8 mouse cellular contexts compared by ENCODE assay signal in the genomic region with DNA sequence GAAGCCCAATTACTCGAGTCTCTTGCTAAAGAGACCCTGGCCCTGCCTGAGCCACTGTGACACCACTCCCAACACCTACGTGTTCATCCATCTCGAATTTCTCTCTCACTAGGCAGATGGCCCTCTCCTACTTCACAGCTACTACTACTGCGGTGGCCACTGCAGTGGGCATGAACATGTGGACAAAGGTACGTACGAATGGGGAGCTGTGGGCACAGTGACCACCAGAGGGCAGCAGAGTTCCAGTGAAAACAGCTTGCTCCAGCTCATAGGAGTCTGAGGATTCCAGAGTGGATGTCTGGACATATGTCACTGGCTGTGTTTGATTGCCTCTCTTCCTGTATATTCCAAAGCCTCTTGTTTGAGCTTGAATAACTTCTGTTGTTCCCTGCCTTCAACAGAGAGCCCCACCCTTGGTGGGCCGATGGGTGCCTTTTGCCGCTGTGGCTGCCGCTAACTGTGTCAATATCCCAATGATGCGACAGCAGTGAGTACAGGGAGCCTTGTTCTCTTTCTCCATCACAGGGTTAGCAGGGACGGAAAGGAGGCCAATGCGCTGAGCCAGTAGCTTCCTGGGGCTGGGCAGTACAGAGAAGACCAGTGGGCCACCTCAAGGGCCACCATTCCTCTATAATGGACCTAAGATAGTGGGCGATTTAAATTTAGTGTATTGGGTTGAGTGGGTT. TPM values are rescaled to one million over a fixed set of nuclear protein-coding genes. Genes with fewer than 3 reads are reported as not detected.
A peak's percentile ranks its signal among the peaks of the same experiment; 100 is the strongest.
DNase-seq lines count a peak whose midpoint lies in the region; ATAC-seq lines count a peak whose summit lies in the region.

No protein-coding gene starts in this region.

- H3K27ac ChIP-seq in hindbrain, embryonic 14.5 days, result no peak overlapping the region

- H3K4me1 ChIP-seq in hindbrain, embryonic 14.5 days (replicated peaks; ENCODE audit: control insufficient read depth, insufficient read depth, low read length), result no peaks in the 10 kb centered on the region

- no peak overlapping the region for H3K9ac ChIP-seq in hindbrain, embryonic 14.5 days

- H3K36me3 ChIP-seq in hindbrain, embryonic 14.5 days (replicated peaks; ENCODE audit: control insufficient read depth, insufficient read depth), result peaks cover 37% of the 10 kb centered on the region

- H3K9me3 ChIP-seq in hindbrain, embryonic 14.5 days (ENCODE audit: control insufficient read depth, low read length), result no peaks in the 10 kb centered on the region

- H3K4me3 ChIP-seq in hindbrain, embryonic 14.5 days (replicated peaks; ENCODE audit: low read length), result no peak overlapping the region

- WGBS in hindbrain, embryonic 14.5 days, result 59% methylated on average over 13 of the region's 13 CpGs

- peak; percentile 66; the same call in 1 of the 2 replicates for ATAC-seq in hindbrain, embryonic 14.5 days (ENCODE audit: low FRiP score)
- peak; percentile 88 for ATAC-seq in megakaryocyte, adult 5-6 weeks (ENCODE audit: poor library complexity, severe bottlenecking)

- no peaks in the 10 kb centered on the region for H3K27me3 ChIP-seq in hindbrain, embryonic 14.5 days (ENCODE audit: control insufficient read depth, insufficient read depth, low read length)

- H3K4me2 ChIP-seq in hindbrain, embryonic 14.5 days (replicated peaks), result no peak overlapping the region

- peak; percentile 68 for DNase-seq in Muller cell, postnatal 12 days (ENCODE audit: inconsistent ontology term)
- peak; percentile 88 for DNase-seq in cerebellum, adult 8-10 months
- DNase-seq in frontal cortex, adult 2 months (ENCODE audit: extremely low spot score in 1 of 2, low spot score in 1 of 2), result peak; percentile 47 to 92
- DNase-seq in hindbrain, embryonic 14.5 days (ENCODE audit: low spot score), result peak; percentile 92
- DNase-seq in left cerebral cortex, adult 18-20 months (ENCODE audit: low spot score in 2 of 2), result peak; percentile 84 to 92
- peak; percentile 82 for DNase-seq in right cerebral cortex, adult 18-20 months
- peak; percentile 68 to 78 for DNase-seq in urinary bladder, adult 18-20 months (ENCODE audit: low spot score in 2 of 2)

RNA-seq across cellular contexts. Expression of a gene that starts 10.9 kb away (rescaled TPM):
- polyA plus RNA-seq in frontal cortex, adult 2 months (2012; rRNA removed), result 26.8 and 29.1 TPM in 2 replicates
- 29.9 and 31.7 TPM in 2 replicates for polyA plus RNA-seq in hindbrain, embryonic 14.5 days (2014; fragmentation: Nextera tagmentation; extraction: Ambion mirVana)
- 10 to 100 TPM; 34.9 to 37.9 TPM for total RNA-seq in left cerebral cortex, adult 18-20 months (2021)
- 23.4 and 23.8 TPM in 2 replicates for total RNA-seq in megakaryocyte, adult 5-6 weeks (2015)
- total RNA-seq in megakaryocyte, adult 5-6 weeks (2017), result 36.9 and 39.8 TPM in 2 replicates

RNA-seq across cellular contexts. Expression of a gene that starts 14.8 kb away (rescaled TPM):
- 6.0 and 7.5 TPM in 2 replicates for polyA plus RNA-seq in frontal cortex, adult 2 months (2012; rRNA removed)
- polyA plus RNA-seq in hindbrain, embryonic 14.5 days (2014; fragmentation: Nextera tagmentation; extraction: Ambion mirVana), result 7.2 and 8.4 TPM in 2 replicates
- 1 to 10 TPM; 3.5 to 5.6 TPM for total RNA-seq in left cerebral cortex, adult 18-20 months (2021)
- total RNA-seq in megakaryocyte, adult 5-6 weeks (2015), result 5.2 and 6.6 TPM in 2 replicates
- 7.7 and 9.6 TPM in 2 replicates for total RNA-seq in megakaryocyte, adult 5-6 weeks (2017)

RNA-seq across cellular contexts. Expression of a gene that starts 15.0 kb away (rescaled TPM):
- 249 and 253 TPM in 2 replicates for polyA plus RNA-seq in frontal cortex, adult 2 months (2012; rRNA removed)
- 130 and 141 TPM in 2 replicates for polyA plus RNA-seq in hindbrain, embryonic 14.5 days (2014; fragmentation: Nextera tagmentation; extraction: Ambion mirVana)
- total RNA-seq in left cerebral cortex, adult 18-20 months (2021), result 100 to 1,000 TPM; 122 to 128 TPM
- total RNA-seq in megakaryocyte, adult 5-6 weeks (2015), result 13.5 and 15.7 TPM in 2 replicates
- total RNA-seq in megakaryocyte, adult 5-6 weeks (2017), result 13.2 and 21.6 TPM in 2 replicates

Comparison
In these comparisons a context has a peak if more than half of its experiments do, and no peak if none do; other contexts are left out.
1. RNA of a gene that starts 15.0 kb away (total RNA-seq): 122 to 128 TPM in left cerebral cortex, adult 18-20 months; 13.2 to 21.6 TPM in megakaryocyte, adult 5-6 weeks; every median in the first group is over 4 times any median in the second.
2. Peak in every context shown above with its lines, with median percentiles within 50 percentile points of each other: DNase-seq.